Mouse (Mus musculus) spleen, adult 2 months (tissue): ENCODE results near the gene Pimreg. TPM values are rescaled to one million over a fixed set of nuclear protein-coding genes. Genes with fewer than 3 reads are reported as not detected.

ENCODE experiments used
- DNase-seq, 2 experiments: peaks; one replicate each; pipeline versions ENCODE4 v3.0.0 to v3.0.0-alpha.2; 2012 to 2021; ENCODE audit warnings: low spot score in 2 of 2, low read depth in 1 of 2
- H3K27ac ChIP-seq: fragments of 200-500 bp; 2 replicates; pipeline ENCODE4 v1.5.1; 2012; ENCODE audit warnings: low read length, inconsistent platforms; ENCODE audit not compliant: insufficient read depth
- H3K27me3 ChIP-seq: fragments of 200-500 bp; 2 replicates; pipeline ENCODE4 v1.6.1; 2012; ENCODE audit warnings: mild to moderate bottlenecking, moderate library complexity, low read length, inconsistent platforms; ENCODE audit not compliant: control insufficient read depth, insufficient read depth
- H3K36me3 ChIP-seq: fragments of 200-500 bp; 2 replicates; pipeline ENCODE4 v1.6.1; 2012; ENCODE audit warnings: mild to moderate bottlenecking, low read length, inconsistent platforms; ENCODE audit not compliant: control insufficient read depth, insufficient read depth
- H3K4me1 ChIP-seq: fragments of 200-500 bp; 2 replicates; pipeline ENCODE4 v1.6.1; 2011; ENCODE audit warnings: inconsistent platforms; ENCODE audit not compliant: control insufficient read depth, insufficient read depth, insufficient read length
- H3K4me3 ChIP-seq: fragments of 200-500 bp; 2 replicates; pipeline ENCODE4 v1.5.1; 2011; ENCODE audit warnings: mild to moderate bottlenecking, inconsistent platforms; ENCODE audit not compliant: insufficient read depth, insufficient read length; ENCODE audit errors: extremely low read depth
- CTCF ChIP-seq: fragments of 200-500 bp; IDR thresholded peaks from 2 replicates; pipeline ENCODE4 v1.5.1; 2011; ENCODE audit warnings: mild to moderate bottlenecking, inconsistent platforms; ENCODE audit not compliant: insufficient read depth, insufficient read length, insufficient replicate concordance; ENCODE audit errors: extremely low read depth
- POLR2A ChIP-seq: fragments of 200-500 bp; IDR thresholded peaks from 2 replicates; pipeline ENCODE4 v1.6.1; 2011; ENCODE audit warnings: low read depth, low read length, inconsistent platforms
- WGBS: fragments of 180-500 bp; shearing (Covaris S2); methylation state at CpG from one replicate; pipeline ENCODE4 v1.1.7; 2018; 5-methylcytosine and 5-hydroxymethylcytosine counted together
- polyA plus RNA-seq: library from polyadenylated mRNA; depleted of rRNA; stranded (reverse); fragments of >200 nt; gene quantifications from 2 replicates; pipeline ENCODE4 v1.2.3, GENCODE M21; 2012; rRNA removed

Pimreg gene
- polyA plus RNA-seq, 1 experiment, result 1.5 TPM

DNA sequence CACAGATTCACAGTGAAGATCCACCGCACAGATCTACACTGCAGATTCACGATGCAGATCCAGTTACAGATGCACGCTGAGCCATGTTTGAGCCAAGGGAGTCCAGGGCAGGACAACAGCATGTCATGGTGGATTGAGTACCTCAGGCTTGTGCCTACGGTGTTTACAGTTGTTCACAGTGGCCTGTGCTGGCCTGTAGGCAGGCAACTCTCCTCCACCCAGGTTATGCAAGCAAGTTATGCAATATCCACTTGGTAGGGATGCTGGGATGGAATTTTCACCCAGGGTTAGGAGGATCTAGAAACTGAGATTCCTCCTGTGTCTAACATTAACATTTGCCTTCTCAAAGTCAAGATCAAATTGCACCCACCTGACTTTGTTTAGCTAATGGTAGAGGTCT, 40.8 kb downstream of the Pimreg start:
- TF ChIP-seq POLR2A (no peak), CTCF (no peak)
- DNase-seq, result no peak
- WGBS, result 89% methylated on average over 4 of the region's 4 CpGs
- H3K27me3 ChIP-seq, result no peaks in the 10 kb centered on the region
- H3K4me3 ChIP-seq, result no peak overlapping the region
- H3K27ac ChIP-seq, result no peak overlapping the region
- H3K4me1 ChIP-seq, result no peaks in the 10 kb centered on the region; the same call in 1 of the 2 replicates
- no peaks in the 10 kb centered on the region for H3K36me3 ChIP-seq

GRCm38 (mm10) chr11:72084337-72084736, 42.5 kb downstream of the Pimreg start:
- WGBS, result 96% methylated on average over 15 of the region's 15 CpGs
- no peak for DNase-seq
- H3K4me1 ChIP-seq, result no peaks in the 10 kb centered on the region; the same call in 1 of the 2 replicates
- H3K27me3 ChIP-seq, result no peaks in the 10 kb centered on the region
- no peaks in the 10 kb centered on the region for H3K36me3 ChIP-seq
- H3K4me3 ChIP-seq, result no peak overlapping the region
- H3K27ac ChIP-seq, result no peak overlapping the region
- TF ChIP-seq CTCF (no peak), POLR2A (no peak)

- H3K27ac ChIP-seq, result no peak overlapping the region
- no peaks in the 10 kb centered on the region; the same call in 1 of the 2 replicates for H3K4me1 ChIP-seq
- H3K27me3 ChIP-seq, result no peaks in the 10 kb centered on the region
- no peak for TF ChIP-seq POLR2A
- no peak for TF ChIP-seq CTCF
- H3K36me3 ChIP-seq, result no peaks in the 10 kb centered on the region
- H3K4me3 ChIP-seq, result no peak overlapping the region
- no peak for DNase-seq
- WGBS, result 20% methylated on average over 11 of the region's 11 CpGs
These were observed 44.6 kb downstream of the Pimreg start for GRCm38 (mm10) chr11:72086251-72087046.

DNA sequence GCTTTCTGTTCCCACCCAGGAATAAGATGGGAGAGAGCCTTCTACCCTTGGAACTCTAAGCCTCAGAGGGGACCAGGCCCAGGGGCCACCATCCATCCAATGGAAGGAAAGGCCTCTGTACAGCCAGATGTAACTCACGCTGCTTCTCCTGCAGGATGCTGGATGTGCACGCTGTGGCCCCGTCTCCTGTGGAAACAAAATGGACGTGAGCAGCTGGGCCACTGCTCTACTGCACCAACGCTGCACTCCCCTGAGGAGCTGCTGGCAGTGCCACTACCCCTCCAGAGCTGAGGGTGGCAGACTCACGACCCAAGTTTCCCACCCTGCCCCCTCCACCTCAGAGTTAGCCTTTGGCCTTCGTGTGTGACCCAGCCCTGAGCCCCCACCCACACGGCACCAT, 50.6 kb downstream of the Pimreg start:
- 75% methylated on average over 8 of the region's 8 CpGs for WGBS
- Histone ChIP-seq H3K27ac (no peak overlapping the region), H3K4me3 (no peak overlapping the region), H3K27me3 (no peaks in the 10 kb centered on the region), H3K4me1 (no peaks in the 10 kb centered on the region), H3K36me3 (no peaks in the 10 kb centered on the region)
- TF ChIP-seq CTCF (no peak), POLR2A (no peak)
- no peak for DNase-seq

DNA sequence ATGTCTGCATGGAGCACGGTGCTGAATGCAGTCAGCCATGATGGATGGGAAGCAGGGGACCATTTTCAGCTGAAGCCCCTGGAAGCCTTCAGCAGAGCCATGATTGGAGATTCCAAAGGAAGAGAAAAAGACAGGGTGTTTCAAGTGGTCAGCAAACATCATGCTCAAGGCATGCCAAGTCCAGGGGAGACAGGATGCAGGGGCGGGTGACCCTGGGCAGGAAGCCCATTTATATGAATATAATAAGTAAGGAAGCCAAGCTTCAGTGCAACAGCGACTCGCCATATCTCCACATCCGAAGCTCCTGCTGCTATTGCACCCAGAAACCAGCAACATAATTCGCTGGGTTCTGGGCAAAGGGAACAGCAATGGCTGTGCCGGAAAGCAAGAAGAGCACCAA, 52.6 kb downstream of the Pimreg start:
- H3K27me3 ChIP-seq, result no peaks in the 10 kb centered on the region
- no peak for DNase-seq
- TF ChIP-seq CTCF (no peak), POLR2A (no peak)
- no peaks in the 10 kb centered on the region for H3K36me3 ChIP-seq
- no peaks in the 10 kb centered on the region for H3K4me1 ChIP-seq
- no peak overlapping the region for H3K4me3 ChIP-seq
- WGBS, result 76% methylated on average over 7 of the region's 7 CpGs
- no peak overlapping the region for H3K27ac ChIP-seq

DNA sequence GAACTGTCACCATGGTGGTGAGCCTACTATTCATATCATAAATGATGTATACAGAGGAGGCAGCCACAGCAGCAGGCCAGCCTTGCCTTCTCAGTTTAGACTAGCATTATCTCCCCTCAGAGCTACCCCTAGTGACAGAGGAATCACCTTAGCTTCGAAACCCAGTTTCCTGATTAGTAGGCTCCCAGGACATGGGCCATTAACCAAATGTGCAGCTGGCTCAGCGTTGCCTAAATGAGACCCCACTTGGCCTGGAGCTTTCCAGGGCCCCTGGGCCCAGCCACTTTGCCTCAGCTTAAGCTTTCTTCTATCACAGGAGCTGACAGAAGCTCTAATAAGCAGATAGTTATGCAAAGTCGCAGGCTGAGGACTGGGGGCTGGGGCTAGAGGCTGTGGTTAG, 54.2 kb downstream of the Pimreg start:
- no peak overlapping the region for H3K27ac ChIP-seq
- H3K4me1 ChIP-seq, result no peaks in the 10 kb centered on the region
- no peaks in the 10 kb centered on the region for H3K36me3 ChIP-seq
- H3K4me3 ChIP-seq, result no peak overlapping the region
- no peak for TF ChIP-seq POLR2A
- TF ChIP-seq CTCF, result no peak
- H3K27me3 ChIP-seq, result no peaks in the 10 kb centered on the region
- 59% methylated on average over 3 of the region's 3 CpGs for WGBS
- no peak for DNase-seq

Other genes with a start within 250 kb of the Pimreg start
- 0.12 and 0.19 TPM in 2 replicates for gene Aipl1, start 4.5 kb upstream of the Pimreg start, polyA plus RNA-seq
- gene Pitpnm3, start 93.7 kb downstream of the Pimreg start, polyA plus RNA-seq, result 5.2 and 5.9 TPM in 2 replicates
- 0.08 and 0.11 TPM in 2 replicates for gene Gm43951, start 164.8 kb downstream of the Pimreg start, polyA plus RNA-seq
- gene 4933427D14Rik, start 165.4 kb downstream of the Pimreg start, polyA plus RNA-seq, result 3.5 and 3.6 TPM in 2 replicates
- 15.8 and 19.9 TPM in 2 replicates for gene Txndc17, start 165.5 kb downstream of the Pimreg start, polyA plus RNA-seq
- gene Med31, start 173.6 kb downstream of the Pimreg start, polyA plus RNA-seq, result 3.0 and 3.3 TPM in 2 replicates
- not detected in 2 replicates for gene Slc13a5, start 225.2 kb downstream of the Pimreg start, polyA plus RNA-seq